Mouse (Mus musculus) lung, adult 2 months (tissue): ENCODE results near the gene Rnf167. TPM values are rescaled to one million over a fixed set of nuclear protein-coding genes. Genes with fewer than 3 reads are reported as not detected.
A peak's percentile ranks its signal among the peaks of the same experiment; 100 is the strongest.

Experiments used
- DNase-seq: peaks from one replicate; pipeline ENCODE4 v3.0.0; 2022
- H3K4me1 ChIP-seq: fragments of 200-500 bp; 2 replicates; pipeline ENCODE4 v1.6.1; 2011; ENCODE audit warnings: low read length; ENCODE audit not compliant: control insufficient read depth, insufficient read depth
- H3K4me3 ChIP-seq: fragments of 200-500 bp; replicated peaks from 2 replicates; pipeline ENCODE3; 2011; ENCODE audit warnings: low read depth, mild to moderate bottlenecking, control low read depth, low read length; ENCODE audit errors: extremely low read depth
- CTCF ChIP-seq: fragments of 200-500 bp; IDR thresholded peaks from 2 replicates; pipeline ENCODE4 v1.5.1; 2011; ENCODE audit warnings: mild to moderate bottlenecking, low read length, control low read depth; ENCODE audit not compliant: insufficient read depth
- POLR2A ChIP-seq: fragments of 200-500 bp; IDR thresholded peaks from 2 replicates; pipeline ENCODE4 v1.6.1; 2011; ENCODE audit warnings: low read depth, mild to moderate bottlenecking, control low read depth, low read length, borderline replicate concordance; ENCODE audit errors: extremely low read depth
- WGBS: fragments of 180-500 bp; shearing (Covaris S2); methylation state at CpG from one replicate; pipeline ENCODE4 v1.1.7; 2018; 5-methylcytosine and 5-hydroxymethylcytosine counted together
- polyA plus RNA-seq: library from polyadenylated mRNA; depleted of rRNA; stranded (reverse); fragments of >200 nt; gene quantifications from 2 replicates; pipeline ENCODE4 v1.2.3, GENCODE M21; 2012

Gene Rnf167
- polyA plus RNA-seq, 1 experiment: 146 TPM

GRCm38 (mm10) chr11:70660571-70660970 is 13.5 kb downstream of the Rnf167 start:
- H3K4me1 ChIP-seq: peaks cover 7% of the 10 kb centered on the region; the same call in 1 of the 2 replicates
- TF ChIP-seq POLR2A: no peak
- no peak for TF ChIP-seq CTCF
- WGBS: 84% methylated on average over 8 of the region's 8 CpGs

DNA sequence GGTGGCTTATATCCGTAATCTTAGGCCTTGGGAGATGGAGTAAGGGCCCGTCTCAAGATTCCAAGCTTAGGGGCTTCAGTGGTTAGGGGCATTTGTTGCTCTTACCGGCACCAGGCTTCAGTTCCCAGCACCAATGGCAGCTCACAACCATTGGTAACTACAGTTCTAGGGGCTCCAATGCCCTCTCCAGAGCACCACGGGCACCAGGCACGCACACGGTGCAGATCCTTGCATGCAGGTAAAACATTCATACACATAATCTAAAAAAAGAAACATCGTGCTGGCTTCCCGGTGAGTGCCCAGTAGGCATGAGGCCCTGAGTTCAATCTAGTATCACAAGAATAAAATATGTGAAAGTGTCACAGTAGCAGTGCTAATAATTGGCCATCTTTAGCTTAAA is 16.1 kb downstream of the Rnf167 start:
- DNase-seq: no peak
- Histone ChIP-seq H3K4me3 (no peak overlapping the region), H3K4me1 (peaks cover 4% of the 10 kb centered on the region; the same call in 1 of the 2 replicates)
- TF ChIP-seq POLR2A (no peak), CTCF (no peak)
- 90% methylated on average over 8 of the region's 8 CpGs for WGBS

More at GRCm38 (mm10) chr11:70660571-70660970, 13.5 kb downstream of the Rnf167 start:
- no peak overlapping the region for H3K4me3 ChIP-seq
- DNase-seq: no peak

DNA sequence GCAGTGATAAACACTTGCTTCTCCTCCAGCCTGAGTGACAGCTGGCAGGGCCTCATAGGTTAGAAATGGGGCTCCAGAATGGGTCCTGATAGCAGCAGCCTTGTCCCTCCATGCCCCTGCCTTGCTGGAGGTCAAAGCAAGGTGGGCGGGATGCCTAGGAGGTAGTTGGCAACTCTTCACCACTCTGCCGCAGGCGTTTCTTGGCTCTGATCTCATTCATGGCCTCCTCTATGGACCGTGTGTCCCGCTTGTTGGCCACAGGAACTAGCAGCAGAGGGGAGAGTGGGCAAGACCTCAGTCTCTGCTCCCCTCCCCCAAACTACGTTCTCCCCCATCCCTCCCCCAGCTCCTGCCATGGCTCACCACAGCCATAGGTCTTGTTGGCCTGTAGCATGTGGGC is 16.9 kb downstream of the Rnf167 start:
- TF ChIP-seq POLR2A (no peak), CTCF (no peak)
- H3K4me3 ChIP-seq: no peak overlapping the region
- H3K4me1 ChIP-seq: peaks cover 4% of the 10 kb centered on the region; the same call in 1 of the 2 replicates
- no peak for DNase-seq
- 81% methylated on average over 6 of the region's 6 CpGs for WGBS

DNA sequence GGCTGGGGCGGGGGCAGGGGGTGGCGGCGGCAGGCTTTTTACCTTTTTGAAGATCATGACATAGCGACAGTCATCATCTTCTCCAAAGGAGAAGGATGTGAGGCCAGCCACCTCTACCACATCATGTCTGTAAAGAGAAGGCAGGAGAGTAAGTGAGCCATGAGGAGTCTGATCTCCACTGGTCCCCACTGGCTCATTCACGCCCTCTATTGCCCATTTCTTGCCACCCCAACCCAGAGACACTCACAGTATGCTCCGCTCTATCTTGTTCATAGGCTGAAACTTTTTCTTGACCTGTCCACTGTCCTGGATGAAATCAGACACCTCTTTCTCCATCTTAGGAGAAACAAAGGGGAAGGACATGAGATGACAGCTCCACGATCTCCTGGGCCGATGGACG is 17.7 kb downstream of the Rnf167 start:
- no peak for DNase-seq
- H3K4me1 ChIP-seq: peaks cover 4% of the 10 kb centered on the region; the same call in 1 of the 2 replicates

GRCm38 (mm10) chr11:70666687-70667086 is 19.7 kb downstream of the Rnf167 start:
- TF ChIP-seq POLR2A (no peak), CTCF (no peak)
- WGBS: 87% methylated on average over 8 of the region's 8 CpGs
- Histone ChIP-seq H3K4me3 (no peak overlapping the region), H3K4me1 (peaks cover 4% of the 10 kb centered on the region; the same call in 1 of the 2 replicates)
- DNase-seq: no peak

More for the DNA sequence above, 17.7 kb downstream of the Rnf167 start:
- no peak overlapping the region for H3K4me3 ChIP-seq
- TF ChIP-seq CTCF (0 out of 2 replicates have a peak, but pooled peaks have one; percentile 13), POLR2A (no peak)
- 90% methylated on average over 9 of the region's 9 CpGs for WGBS

DNA sequence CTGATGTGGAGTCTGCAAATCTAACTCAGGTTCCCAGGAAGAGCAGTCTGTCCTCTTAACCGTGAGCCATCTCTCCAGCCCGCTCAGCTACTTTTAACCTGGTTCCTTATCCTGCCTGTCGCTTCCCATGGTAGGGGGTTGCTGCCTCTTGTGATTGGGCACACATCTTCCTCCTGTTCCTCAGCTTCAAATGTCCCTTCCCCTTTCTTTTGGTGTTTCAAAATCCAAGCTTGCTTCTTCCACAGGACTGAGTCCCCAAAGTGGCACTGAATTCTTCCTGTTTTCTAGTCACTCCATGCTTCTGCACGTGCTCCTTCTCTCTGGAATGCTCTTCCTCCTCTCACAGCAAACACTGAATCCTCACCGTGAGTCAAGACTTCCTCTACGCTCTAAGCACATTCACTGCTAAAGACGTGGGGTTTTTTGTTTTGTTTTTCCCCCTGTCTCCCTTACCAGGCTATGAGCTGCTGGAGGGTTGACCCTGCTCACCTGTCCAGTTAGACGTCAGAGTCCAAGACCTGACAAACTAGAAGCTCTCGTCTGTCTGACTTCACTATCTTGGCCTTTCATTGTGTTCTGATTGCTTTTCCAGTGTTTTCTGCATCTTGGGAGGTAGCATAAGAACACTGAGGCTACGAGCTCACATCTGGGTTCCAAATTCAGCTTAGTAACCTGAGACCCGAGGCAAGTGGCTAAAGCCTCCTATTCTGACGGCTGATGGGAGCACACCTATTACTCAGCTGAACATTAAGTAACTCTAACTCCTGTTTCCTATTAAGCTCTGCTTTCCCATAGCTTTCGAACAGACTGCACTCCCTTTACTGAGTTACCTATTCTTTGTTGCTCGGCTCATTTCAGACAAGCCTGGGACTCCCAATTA is 20.5 kb downstream of the Rnf167 start:
- WGBS: 52% methylated on average over 14 of the region's 14 CpGs
- Histone ChIP-seq H3K4me3 (no peak overlapping the region), H3K4me1 (peaks cover 4% of the 10 kb centered on the region; the same call in 1 of the 2 replicates)
- TF ChIP-seq POLR2A (no peak), CTCF (no peak)
- no peak for DNase-seq

- TF ChIP-seq CTCF (no peak), POLR2A (0 out of 2 replicates have a peak, but pooled peaks have one; percentile 19)
- peak overlapping the region; percentile 57 for H3K4me3 ChIP-seq
Measured at GRCm38 (mm10) chr11:70668335-70668770, 21.3 kb downstream of the Rnf167 start.

GRCm38 (mm10) chr11:70668771-70669505 is 21.9 kb downstream of the Rnf167 start, which contains the start of gene Spag7:
Gene Spag7 (minus strand): TSS chr11:70669416.
- under 1% methylated on average over 44 of the region's 44 CpGs for WGBS
- TF ChIP-seq CTCF (no peak), POLR2A (peak; percentile 97)
- Histone ChIP-seq H3K4me1 (peaks cover 4% of the 10 kb centered on the region; the same call in 1 of the 2 replicates), H3K4me3 (peak within 1 kb of the TSS; percentile 74)
- peak; percentile 95 for DNase-seq

More at GRCm38 (mm10) chr11:70668335-70668770, 21.3 kb downstream of the Rnf167 start:
- H3K4me1 ChIP-seq: peaks cover 4% of the 10 kb centered on the region; the same call in 1 of the 2 replicates
- peak; percentile 79 for DNase-seq
- WGBS: under 1% methylated on average over 15 of the region's 15 CpGs

- peak; percentile 67 for DNase-seq
- under 1% methylated on average over 31 of the region's 31 CpGs for WGBS
- TF ChIP-seq CTCF (no peak), POLR2A (peak; percentile 49; the same call in 1 of the 2 replicates)
Measured at GRCm38 (mm10) chr11:70669582-70670345, 22.7 kb downstream of the Rnf167 start.

More at GRCm38 (mm10) chr11:70669582-70670345, 22.7 kb downstream of the Rnf167 start:
- H3K4me1 ChIP-seq: peaks cover 4% of the 10 kb centered on the region; the same call in 1 of the 2 replicates
- peak overlapping the region; percentile 74 for H3K4me3 ChIP-seq
